Mouse (Mus musculus): ENCODE data around the gene 2010111I01Rik. TPM values are rescaled to one million over a fixed set of nuclear protein-coding genes. Genes with fewer than 3 reads are reported as not detected.

2010111I01Rik gene
- total RNA-seq, 2 experiments from 2014 or later, result 70.2 to 83.1 TPM

- DNase-seq (ENCODE audit: low spot score in 2 of 2), result no peak
Measured at GRCm38 (mm10) chr13:63255519-63256011, 290.9 kb downstream of the 2010111I01Rik start.

- DNase-seq (ENCODE audit: low spot score in 2 of 2), result no peak
Measured at GRCm38 (mm10) chr13:63256146-63256545, 291.5 kb downstream of the 2010111I01Rik start.

GRCm38 (mm10) chr13:63256807-63257206 is 292.1 kb downstream of the 2010111I01Rik start:
- DNase-seq (ENCODE audit: low spot score in 2 of 2), result no peak

GRCm38 (mm10) chr13:63258167-63258582 is 293.5 kb downstream of the 2010111I01Rik start:
- DNase-seq (ENCODE audit: low spot score in 2 of 2), result no peak

- DNase-seq (ENCODE audit: low spot score in 2 of 2), result no peak
Measured at GRCm38 (mm10) chr13:63258671-63259070, 294.0 kb downstream of the 2010111I01Rik start.

GRCm38 (mm10) chr13:63260133-63260532 is 295.4 kb downstream of the 2010111I01Rik start:
- no peak for DNase-seq (ENCODE audit: low spot score in 2 of 2)

GRCm38 (mm10) chr13:63260753-63261631 is 296.3 kb downstream of the 2010111I01Rik start:
- no peak for DNase-seq (ENCODE audit: low spot score in 2 of 2)

- no peak for DNase-seq (ENCODE audit: low spot score in 2 of 2)
Measured at GRCm38 (mm10) chr13:63261676-63262075, 297.0 kb downstream of the 2010111I01Rik start.

- no peak for DNase-seq (ENCODE audit: low spot score in 2 of 2)
Measured at GRCm38 (mm10) chr13:63262168-63262957, 297.7 kb downstream of the 2010111I01Rik start.

- DNase-seq (ENCODE audit: low spot score in 2 of 2), result no peak
Measured at GRCm38 (mm10) chr13:63268371-63268770, 303.7 kb downstream of the 2010111I01Rik start.

GRCm38 (mm10) chr13:63268776-63269175 is 304.1 kb downstream of the 2010111I01Rik start:
- DNase-seq (ENCODE audit: low spot score in 2 of 2), result no peak

- no peak for DNase-seq (ENCODE audit: low spot score in 2 of 2)
Measured at GRCm38 (mm10) chr13:63270191-63270590, 305.5 kb downstream of the 2010111I01Rik start.

GRCm38 (mm10) chr13:63272017-63272601 is 307.4 kb downstream of the 2010111I01Rik start:
- no peak for DNase-seq (ENCODE audit: low spot score in 2 of 2)

- no peak for DNase-seq (ENCODE audit: low spot score in 2 of 2)
Measured at GRCm38 (mm10) chr13:63272602-63273229, 308.0 kb downstream of the 2010111I01Rik start.

GRCm38 (mm10) chr13:63273859-63274258 is 309.2 kb downstream of the 2010111I01Rik start:
- DNase-seq (ENCODE audit: low spot score in 2 of 2), result no peak

GRCm38 (mm10) chr13:63274488-63275166 is 309.9 kb downstream of the 2010111I01Rik start:
- DNase-seq (ENCODE audit: low spot score in 2 of 2), result no peak

GRCm38 (mm10) chr13:63276389-63276788 is 311.7 kb downstream of the 2010111I01Rik start:
- no peak for DNase-seq (ENCODE audit: low spot score in 2 of 2)

- no peak for DNase-seq (ENCODE audit: low spot score in 2 of 2)
Measured at GRCm38 (mm10) chr13:63277316-63277715, 312.6 kb downstream of the 2010111I01Rik start.

- no peak for DNase-seq (ENCODE audit: low spot score in 2 of 2)
Measured at GRCm38 (mm10) chr13:63278141-63278631, 313.5 kb downstream of the 2010111I01Rik start.
